In genomic region chr1:178794866-178795265, GRCm38 (mm10) we compare ENCODE assay signal across 35 mouse cellular contexts.
"Had no signal": no experiment of that assay in that cellular context is flagged by ENCODE, and none has a peak within 500 bp of the region (broad histone marks: within the 10 kb centered on the region; RNA-seq: fewer than 3 reads in every experiment).

No protein-coding gene starts in this region.

- H3K9ac ChIP-seq: heart, embryonic 12.5 days; heart, embryonic 13.5 days; heart, embryonic 15.5 days; hindbrain, embryonic 12.5 days; hindbrain, embryonic 13.5 days; hindbrain, embryonic 14.5 days; hindbrain, embryonic 15.5 days; intestine, embryonic 15.5 days; kidney, embryonic 15.5 days had no signal

- H3K4me2 ChIP-seq: heart, embryonic 11.5 days; heart, embryonic 12.5 days; heart, embryonic 13.5 days; heart, embryonic 15.5 days; hindbrain, embryonic 12.5 days; hindbrain, embryonic 13.5 days; hindbrain, embryonic 14.5 days; hindbrain, embryonic 15.5 days; intestine, embryonic 15.5 days; kidney, embryonic 15.5 days had no signal

- H3K9me3 ChIP-seq: heart, embryonic 12.5 days; heart, embryonic 13.5 days; heart, embryonic 15.5 days; hindbrain, embryonic 10.5 days; hindbrain, embryonic 12.5 days; hindbrain, embryonic 13.5 days; hindbrain, embryonic 15.5 days; intestine, embryonic 15.5 days; kidney, embryonic 15.5 days had no signal

- H3K4me3 ChIP-seq: heart, embryonic 12.5 days; heart, embryonic 13.5 days; heart, embryonic 15.5 days; hindbrain, embryonic 10.5 days; hindbrain, embryonic 12.5 days; hindbrain, embryonic 13.5 days; hindbrain, embryonic 15.5 days; intestine, embryonic 15.5 days; kidney, embryonic 15.5 days; layer of hippocampus, adult 2 months; left cerebral cortex, adult 2 months had no signal

- H3K36me3 ChIP-seq: heart, embryonic 12.5 days; heart, embryonic 13.5 days; heart, embryonic 15.5 days; hindbrain, embryonic 10.5 days; hindbrain, embryonic 12.5 days; hindbrain, embryonic 13.5 days; hindbrain, embryonic 15.5 days; intestine, embryonic 15.5 days; kidney, embryonic 15.5 days had no signal

- H3K27ac ChIP-seq: heart, embryonic 13.5 days; heart, embryonic 15.5 days; hindbrain, embryonic 10.5 days; hindbrain, embryonic 12.5 days; hindbrain, embryonic 13.5 days; hindbrain, embryonic 14.5 days; hindbrain, embryonic 15.5 days; hindbrain, postnatal 0 days; intestine, embryonic 15.5 days; kidney, embryonic 15.5 days; kidney, postnatal 0 days; layer of hippocampus, adult 2 months; left cerebral cortex, adult 2 months had no signal

- DNase-seq: heart, postnatal 10 days; heart, postnatal 14 days; heart, postnatal 36 days; heart, postnatal 4 days; kidney, adult 11 months; kidney, adult 18-20 months; kidney, adult 2 months; kidney, adult 8-10 months; kidney, adult 9 months; kidney, postnatal 10 days; kidney, postnatal 14 days; kidney, postnatal 25 days; kidney, postnatal 36 days; kidney, postnatal 4 days; layer of hippocampus, adult 9-11 months; layer of hippocampus, postnatal 36 days had no signal

- H3K27me3 ChIP-seq: heart, embryonic 12.5 days; heart, embryonic 13.5 days; heart, embryonic 15.5 days; hindbrain, embryonic 12.5 days; hindbrain, embryonic 13.5 days; hindbrain, embryonic 15.5 days; intestine, embryonic 15.5 days; kidney, embryonic 15.5 days had no signal

- ATAC-seq: hindbrain, embryonic 16.5 days; hindbrain, postnatal 0 days; inflammation-experienced regulatory T-cells, adult 6 months; intestine, embryonic 15.5 days; intestine, embryonic 16.5 days; intestine, postnatal 0 days had no signal
